Mouse (Mus musculus) forebrain, embryonic 16.5 days (tissue): ENCODE data around the gene Prmt1. TPM values are rescaled to one million over a fixed set of nuclear protein-coding genes. Genes with fewer than 3 reads are reported as not detected.

Experiments
- ATAC-seq: fragments of 200-750 bp; cut with Nextera tagmentation; 2 replicates; pipeline ENCODE4 v1.8.0; 2017; ENCODE audit warnings: mild to moderate bottlenecking, moderate library complexity
- H3K27ac ChIP-seq: fragments of 300-500 bp; sonication (generic); 2 replicates; pipeline ENCODE4 v1.5.1; 2014; ENCODE audit warnings: low read length, control low read depth
- H3K27me3 ChIP-seq: fragments of 300-500 bp; sonication (generic); replicated peaks from 2 replicates; pipeline ENCODE4 v1.6.1; 2014; ENCODE audit warnings: low read length; ENCODE audit not compliant: control insufficient read depth, insufficient read depth
- H3K36me3 ChIP-seq: fragments of 300-500 bp; sonication (generic); 2 replicates; pipeline ENCODE4 v1.6.1; 2014; ENCODE audit not compliant: control insufficient read depth, insufficient read depth
- H3K4me1 ChIP-seq: fragments of 300-500 bp; sonication (generic); replicated peaks from 2 replicates; pipeline ENCODE4 v1.6.1; 2014; ENCODE audit warnings: low read length; ENCODE audit not compliant: control insufficient read depth, insufficient read depth
- H3K4me2 ChIP-seq: fragments of 300-500 bp; sonication (generic); 2 replicates; pipeline ENCODE4 v1.6.1; 2014; ENCODE audit warnings: mild to moderate bottlenecking, low read length, control low read depth
- H3K4me3 ChIP-seq: fragments of 300-500 bp; sonication (generic); replicated peaks from 2 replicates; pipeline ENCODE4 v1.5.1; 2014; ENCODE audit warnings: mild to moderate bottlenecking, low read length, control low read depth
- H3K9ac ChIP-seq: fragments of 300-500 bp; sonication (generic); replicated peaks from 2 replicates; pipeline ENCODE4 v1.6.1; 2014; ENCODE audit warnings: low read depth, low read length, control low read depth
- H3K9me3 ChIP-seq: fragments of 300-500 bp; sonication (generic); 2 replicates; pipeline ENCODE4 v1.6.1; 2016; ENCODE audit warnings: low read length; ENCODE audit not compliant: control insufficient read depth
- WGBS: fragments of 180-500 bp; shearing (Covaris S2); extraction: QIAGEN DNeasy Blood & Tissue Kit; methylation state at CpG from one replicate; pipeline ENCODE4 v1.1.7; 2014; 5-methylcytosine and 5-hydroxymethylcytosine counted together
- polyA plus RNA-seq: library from polyadenylated mRNA; unstranded; fragments of >200 nt; fragmentation: Nextera tagmentation; extraction: Ambion mirVana; gene quantifications from 2 replicates; pipeline ENCODE4 v1.2.1, GENCODE M21; 2015

The Prmt1 gene
- polyA plus RNA-seq, 1 experiment from 2014 or later: 707 TPM

- WGBS: 0% methylated on average over 29 of the region's 29 CpGs
- peaks cover 31% of the 10 kb centered on the region for H3K4me1 ChIP-seq
- ATAC-seq: no peak; the same call in 1 of the 2 replicates
These were observed 731 bp upstream of the Prmt1 start for GRCm38 (mm10) chr7:44986879-44987718.

GRCm38 (mm10) chr7:44985595-44986191 is 675 bp downstream of the Prmt1 start:
- H3K9ac ChIP-seq: peak overlapping the region; percentile 88
- peak overlapping the region; percentile 79 for H3K4me2 ChIP-seq
- no peak for ATAC-seq
- WGBS: under 1% methylated on average over 43 of the region's 45 CpGs
- H3K27me3 ChIP-seq: no peaks in the 10 kb centered on the region
- peak overlapping the region; percentile 74 for H3K4me3 ChIP-seq
- no peaks in the 10 kb centered on the region for H3K9me3 ChIP-seq
- H3K4me1 ChIP-seq: peaks cover 31% of the 10 kb centered on the region
- H3K36me3 ChIP-seq: peaks cover 16% of the 10 kb centered on the region
- peak overlapping the region; percentile 87 for H3K27ac ChIP-seq

More at GRCm38 (mm10) chr7:44986879-44987718, 731 bp upstream of the Prmt1 start:
- peak overlapping the region; percentile 82 for H3K4me2 ChIP-seq
- H3K36me3 ChIP-seq: peaks cover 2% of the 10 kb centered on the region
- peak overlapping the region; percentile 79 for H3K9ac ChIP-seq
- H3K9me3 ChIP-seq: no peaks in the 10 kb centered on the region
- H3K4me3 ChIP-seq: peak overlapping the region; percentile 69
- H3K27me3 ChIP-seq: no peaks in the 10 kb centered on the region
- H3K27ac ChIP-seq: peak overlapping the region; percentile 94

- H3K36me3 ChIP-seq: peaks cover 24% of the 10 kb centered on the region
- WGBS: 35% methylated on average over 3 of the region's 3 CpGs
- H3K9me3 ChIP-seq: no peaks in the 10 kb centered on the region
- 0 out of 2 replicates have a peak overlapping the region, but pooled peaks have one; percentile 4 for H3K9ac ChIP-seq
- peak overlapping the region; percentile 74 for H3K4me3 ChIP-seq
- no peaks in the 10 kb centered on the region for H3K27me3 ChIP-seq
- peak overlapping the region; percentile 87; the same call in 1 of the 2 replicates for H3K27ac ChIP-seq
- H3K4me2 ChIP-seq: peak overlapping the region; percentile 79
- peaks cover 31% of the 10 kb centered on the region for H3K4me1 ChIP-seq
- no peak for ATAC-seq
These were observed 1.6 kb downstream of the Prmt1 start for GRCm38 (mm10) chr7:44984833-44985164.

- peak overlapping the region; percentile 79 for H3K4me2 ChIP-seq
- peaks cover 26% of the 10 kb centered on the region for H3K36me3 ChIP-seq
- H3K9ac ChIP-seq: no peak overlapping the region
- peaks cover 31% of the 10 kb centered on the region for H3K4me1 ChIP-seq
- no peak for ATAC-seq
- H3K4me3 ChIP-seq: peak overlapping the region; percentile 74
- no peak overlapping the region for H3K27ac ChIP-seq
- H3K27me3 ChIP-seq: no peaks in the 10 kb centered on the region
- no peaks in the 10 kb centered on the region for H3K9me3 ChIP-seq
- WGBS: 77% methylated on average over 7 of the region's 7 CpGs
These were observed 2.2 kb downstream of the Prmt1 start for GRCm38 (mm10) chr7:44983944-44984832.

GRCm38 (mm10) chr7:44983085-44983484 is 3.3 kb downstream of the Prmt1 start:
- Histone ChIP-seq H3K9me3 (no peaks in the 10 kb centered on the region), H3K36me3 (peaks cover 33% of the 10 kb centered on the region), H3K27ac (no peak overlapping the region), H3K4me1 (peaks cover 23% of the 10 kb centered on the region), H3K27me3 (no peaks in the 10 kb centered on the region), H3K9ac (no peak overlapping the region), H3K4me3 (no peak overlapping the region), H3K4me2 (no peak overlapping the region)
- WGBS: 26% methylated on average over 6 of the region's 6 CpGs
- ATAC-seq: no peak

- Histone ChIP-seq H3K4me2 (no peak overlapping the region), H3K27ac (no peak overlapping the region), H3K4me1 (peaks cover 17% of the 10 kb centered on the region), H3K27me3 (no peaks in the 10 kb centered on the region), H3K9ac (no peak overlapping the region), H3K36me3 (peaks cover 39% of the 10 kb centered on the region), H3K4me3 (no peak overlapping the region), H3K9me3 (no peaks in the 10 kb centered on the region)
- WGBS: 93% methylated on average over 8 of the region's 8 CpGs
- ATAC-seq: no peak
These were observed 4.8 kb downstream of the Prmt1 start for GRCm38 (mm10) chr7:44981539-44981938.

GRCm38 (mm10) chr7:44978300-44978699 is 8.1 kb downstream of the Prmt1 start:
- H3K4me2 ChIP-seq: no peak overlapping the region
- H3K9ac ChIP-seq: no peak overlapping the region
- WGBS: 93% methylated on average over 3 of the region's 3 CpGs
- H3K9me3 ChIP-seq: no peaks in the 10 kb centered on the region
- peaks cover 12% of the 10 kb centered on the region for H3K4me1 ChIP-seq
- no peak overlapping the region for H3K27ac ChIP-seq
- peaks cover 44% of the 10 kb centered on the region for H3K36me3 ChIP-seq
- H3K4me3 ChIP-seq: no peak overlapping the region
- ATAC-seq: no peak
- no peaks in the 10 kb centered on the region for H3K27me3 ChIP-seq

GRCm38 (mm10) chr7:44975117-44975419 is 11.3 kb downstream of the Prmt1 start:
- H3K36me3 ChIP-seq: peaks cover 22% of the 10 kb centered on the region
- peaks cover 36% of the 10 kb centered on the region for H3K4me1 ChIP-seq
- H3K4me2 ChIP-seq: peak overlapping the region; percentile 68
- peak overlapping the region; percentile 98 for H3K27ac ChIP-seq
- 14% methylated on average over 6 of the region's 6 CpGs for WGBS
- H3K4me3 ChIP-seq: peak overlapping the region; percentile 71
- ATAC-seq: no peak; the same call in 1 of the 2 replicates
- no peak overlapping the region; the same call in 1 of the 2 replicates for H3K9ac ChIP-seq
- H3K9me3 ChIP-seq: no peaks in the 10 kb centered on the region
- no peaks in the 10 kb centered on the region for H3K27me3 ChIP-seq
